Mouse (Mus musculus) cerebellum, adult 2 months (tissue): ENCODE measurements around the gene Scrn1. TPM values are rescaled to one million over a fixed set of nuclear protein-coding genes. Genes with fewer than 3 reads are reported as not detected.

ENCODE experiments used
- DNase-seq, 2 experiments: peaks; one replicate each; pipeline ENCODE4 v3.0.0; 2021
- H3K27ac ChIP-seq: fragments of 200-500 bp; 2 replicates; pipeline ENCODE4 v1.5.1; 2012; ENCODE audit warnings: low read length, control low read depth, inconsistent platforms; ENCODE audit not compliant: insufficient read depth
- H3K27me3 ChIP-seq: fragments of 200-500 bp; 2 replicates; pipeline ENCODE4 v1.6.1; 2012; ENCODE audit warnings: inconsistent platforms, mild to moderate bottlenecking, low read length, moderate library complexity; ENCODE audit not compliant: control insufficient read depth, insufficient read depth
- H3K4me1 ChIP-seq: fragments of 200-500 bp; 2 replicates; pipeline ENCODE4 v1.6.1; 2011; ENCODE audit warnings: low read length; ENCODE audit not compliant: control insufficient read depth, insufficient read depth
- H3K4me3 ChIP-seq: fragments of 200-500 bp; replicated peaks from 2 replicates; pipeline ENCODE3; 2011; ENCODE audit warnings: mild to moderate bottlenecking, low read depth, low read length, control low read depth; ENCODE audit not compliant: insufficient read depth
- CTCF ChIP-seq: fragments of 200-500 bp; IDR thresholded peaks from 2 replicates; pipeline ENCODE4 v1.5.1; 2011; ENCODE audit warnings: low read depth, mild to moderate bottlenecking, control low read depth, low read length, moderate library complexity, borderline replicate concordance; ENCODE audit not compliant: insufficient read depth
- POLR2A ChIP-seq: fragments of 200-500 bp; IDR thresholded peaks from 2 replicates; pipeline ENCODE4 v1.6.1; 2011; ENCODE audit warnings: low read length, control low read depth, borderline replicate concordance; ENCODE audit not compliant: insufficient read depth
- WGBS: fragments of 180-500 bp; shearing (Covaris S2); methylation state at CpG from one replicate; pipeline ENCODE4 v1.1.7; 2018; 5-methylcytosine and 5-hydroxymethylcytosine counted together
- polyA plus RNA-seq: library from polyadenylated mRNA; depleted of rRNA; stranded (reverse); fragments of >200 nt; gene quantifications from 2 replicates; pipeline ENCODE4 v1.2.3, GENCODE M21; 2012; rRNA removed

The Scrn1 gene
- polyA plus RNA-seq: 132 and 145 TPM in 2 replicates

DNA sequence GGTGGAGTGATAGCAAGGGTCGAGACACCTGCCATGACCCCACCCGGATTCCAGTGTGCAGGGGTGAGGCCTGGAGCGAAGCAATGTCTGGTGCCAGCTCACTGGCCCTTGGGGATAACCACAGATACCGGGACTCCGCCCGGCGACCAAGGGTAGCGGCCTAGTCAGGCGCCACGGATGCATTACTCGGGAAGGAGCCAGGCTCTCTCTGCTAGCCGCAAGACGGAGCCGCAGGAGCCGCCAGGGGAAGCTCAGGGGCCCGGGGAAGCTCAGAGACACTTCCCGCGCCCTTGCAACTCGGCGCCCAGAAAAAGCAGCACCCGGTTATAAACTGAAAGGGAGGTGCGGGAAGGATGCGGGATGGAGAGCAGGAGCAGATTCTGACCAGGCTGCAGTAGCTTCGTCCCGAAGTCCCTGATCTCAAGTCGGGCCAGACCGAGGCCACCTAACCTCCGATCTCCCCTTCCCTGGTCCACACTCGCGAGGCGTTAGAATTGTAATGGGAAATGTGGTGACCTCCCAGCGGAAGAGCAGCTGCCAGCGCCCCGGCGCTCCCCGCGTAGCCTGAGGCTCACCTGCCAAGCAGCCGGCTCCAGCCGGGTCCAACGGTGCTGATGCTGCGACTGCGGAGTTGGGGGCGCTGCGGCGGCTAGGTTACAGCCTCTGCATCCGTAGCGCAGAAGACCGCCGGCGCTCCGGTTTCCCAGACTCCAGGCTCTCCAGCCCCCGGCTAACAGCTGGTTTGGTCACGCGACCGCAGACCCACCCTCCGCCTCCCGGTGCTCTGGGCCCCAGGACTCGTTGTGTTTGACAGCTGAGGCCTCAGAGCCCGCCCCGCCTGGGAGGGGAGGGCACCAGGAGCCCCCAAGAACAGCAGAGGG lies at the start of gene Scrn1:
Scrn1 (minus strand) TSS at position 825 of the 881 bp plus-strand sequence.
- peaks cover 3% of the 10 kb centered on the region for H3K4me1 ChIP-seq
- no peaks in the 10 kb centered on the region for H3K27me3 ChIP-seq
- peak within 1 kb of the TSS; percentile 96 for H3K4me3 ChIP-seq
- DNase-seq: peak; percentile 81 to 84
- WGBS: under 1% methylated on average over 60 of the region's 60 CpGs
- no peak for TF ChIP-seq CTCF
- TF ChIP-seq POLR2A: no peak
- H3K27ac ChIP-seq: peak within 1 kb of the TSS; percentile 96

- Histone ChIP-seq H3K27me3 (no peaks in the 10 kb centered on the region), H3K27ac (no peak overlapping the region), H3K4me3 (no peak overlapping the region), H3K4me1 (no peaks in the 10 kb centered on the region)
- DNase-seq: no peak
- 51% methylated on average over 4 of the region's 4 CpGs for WGBS
- TF ChIP-seq POLR2A (no peak), CTCF (no peak)
Observed at GRCm38 (mm10) chr6:54606241-54606640, 40.0 kb upstream of the Scrn1 start.

- H3K27ac ChIP-seq: no peak overlapping the region
- H3K27me3 ChIP-seq: no peaks in the 10 kb centered on the region
- DNase-seq: no peak
- H3K4me3 ChIP-seq: no peak overlapping the region
- 93% methylated on average over 1 of the region's 1 CpGs for WGBS
- TF ChIP-seq POLR2A: no peak
- no peak for TF ChIP-seq CTCF
- no peaks in the 10 kb centered on the region; the same call in 1 of the 2 replicates for H3K4me1 ChIP-seq
Observed at GRCm38 (mm10) chr6:54604001-54604715, 37.9 kb upstream of the Scrn1 start.

GRCm38 (mm10) chr6:54602891-54603290 lies 36.6 kb upstream of the Scrn1 start:
- Histone ChIP-seq H3K27me3 (no peaks in the 10 kb centered on the region), H3K4me1 (peaks cover 7% of the 10 kb centered on the region), H3K27ac (no peak overlapping the region), H3K4me3 (no peak overlapping the region)
- TF ChIP-seq CTCF: no peak
- TF ChIP-seq POLR2A: no peak
- WGBS: 91% methylated on average over 2 of the region's 2 CpGs
- no peak for DNase-seq

- Histone ChIP-seq H3K4me1 (peaks cover 7% of the 10 kb centered on the region), H3K27ac (no peak overlapping the region), H3K27me3 (no peaks in the 10 kb centered on the region), H3K4me3 (no peak overlapping the region)
- DNase-seq: no peak
- TF ChIP-seq CTCF (no peak), POLR2A (no peak)
- 88% methylated on average over 5 of the region's 5 CpGs for WGBS
Observed at GRCm38 (mm10) chr6:54600681-54601347, 34.5 kb upstream of the Scrn1 start.

DNA sequence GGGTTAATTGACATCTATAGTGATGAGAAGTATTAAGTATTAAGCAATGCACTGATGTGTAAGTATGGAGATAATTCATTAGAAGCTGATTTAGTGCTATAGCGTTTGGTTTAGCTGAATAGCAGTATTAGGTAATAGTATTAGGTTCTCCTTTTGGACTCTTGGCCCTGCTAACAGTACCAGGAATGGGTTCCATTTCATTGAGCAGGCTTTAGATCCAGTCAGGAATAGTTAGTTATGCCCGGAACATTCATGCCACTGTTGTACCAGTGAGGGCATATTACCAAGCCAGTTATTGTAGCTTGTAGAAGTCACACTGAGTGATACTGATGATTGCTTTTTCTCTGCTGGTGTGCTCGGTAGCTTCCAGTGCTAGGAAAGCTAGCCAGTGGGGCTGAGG lies 31.4 kb upstream of the Scrn1 start:
- TF ChIP-seq CTCF (no peak), POLR2A (no peak)
- Histone ChIP-seq H3K27ac (no peak overlapping the region), H3K4me1 (peaks cover 7% of the 10 kb centered on the region), H3K4me3 (no peak overlapping the region), H3K27me3 (no peaks in the 10 kb centered on the region)
- no peak for DNase-seq
- WGBS: 72% methylated on average over 3 of the region's 3 CpGs

DNA sequence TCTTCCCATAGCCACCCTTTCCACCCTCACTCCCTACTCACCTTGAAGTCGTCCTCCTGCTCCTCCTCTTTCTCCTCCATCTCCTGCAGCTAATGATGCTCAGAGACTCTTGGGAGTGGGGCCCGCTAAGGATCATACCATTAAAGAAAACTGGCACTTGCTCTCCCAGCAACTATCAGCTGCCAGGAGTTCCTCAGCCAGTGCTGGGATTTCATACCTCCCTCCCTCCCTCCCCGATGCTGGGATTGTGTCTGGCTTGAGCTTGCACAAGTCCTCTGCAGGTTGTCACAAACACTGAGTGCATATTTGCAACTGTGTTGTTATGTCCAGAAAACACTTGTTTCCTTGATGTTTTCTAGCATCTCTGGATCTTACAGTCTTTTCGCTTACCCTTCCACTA lies 30.9 kb upstream of the Scrn1 start, which contains the start of gene Fkbp14:
Fkbp14 (minus strand) TSS at position 101 of the 400 bp plus-strand sequence.
- 53% methylated on average over 4 of the region's 4 CpGs for WGBS
- DNase-seq: no peak
- Histone ChIP-seq H3K4me1 (peaks cover 7% of the 10 kb centered on the region), H3K27me3 (no peaks in the 10 kb centered on the region), H3K4me3 (no peak within 1 kb of the TSS), H3K27ac (no peak within 1 kb of the TSS)
- no peak for TF ChIP-seq CTCF
- no peak for TF ChIP-seq POLR2A
